Mouse (Mus musculus): ENCODE measurements around the gene Kansl1l. TPM values are rescaled to one million over a fixed set of nuclear protein-coding genes. Genes with fewer than 3 reads are reported as not detected.

Kansl1l gene
- polyA plus RNA-seq, 2 experiments = 15.3 to 16.1 TPM

DNA sequence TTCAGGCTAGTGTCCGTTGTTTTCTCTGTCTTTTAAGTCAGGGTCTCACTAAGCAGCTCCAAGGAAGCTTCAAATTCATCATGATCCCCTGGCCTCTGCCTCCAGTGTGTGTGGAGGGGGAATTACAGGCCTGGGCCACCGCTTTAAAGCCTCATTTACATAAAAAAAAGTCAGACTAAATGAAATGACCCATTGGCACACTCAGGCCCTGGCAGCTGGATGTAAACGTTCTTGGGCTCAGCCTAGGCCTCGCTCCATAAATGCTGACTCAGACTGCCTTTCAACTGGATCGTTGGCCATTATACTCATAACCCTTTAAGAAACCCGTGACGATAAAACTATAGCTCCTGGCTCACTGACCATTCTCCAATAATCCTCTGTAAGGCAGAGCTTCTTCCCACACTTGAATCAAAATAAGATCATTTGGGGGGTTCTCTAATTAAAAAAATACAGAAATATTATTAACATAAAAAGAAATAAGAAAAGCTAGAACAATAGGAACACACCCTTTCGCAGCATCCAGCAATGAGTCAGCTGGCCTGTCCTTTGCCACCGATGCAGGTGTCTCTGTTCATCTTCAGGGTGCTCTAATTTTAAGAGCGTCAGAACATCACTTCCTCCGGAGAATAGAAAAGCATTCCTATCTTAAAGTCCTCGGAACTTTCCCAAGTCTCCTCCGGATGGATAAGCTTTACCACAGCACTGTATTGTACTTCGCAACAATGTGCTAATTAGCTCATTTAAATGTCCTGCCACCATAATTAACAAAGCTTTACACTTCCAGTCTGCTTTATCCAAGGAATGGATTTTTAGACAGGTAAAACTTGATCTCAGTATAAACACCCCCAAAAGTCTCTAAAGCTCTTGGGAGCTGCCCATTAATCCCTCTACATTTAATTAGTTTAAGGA, 44.7 kb upstream of the Kansl1l start:
- TF ChIP-seq POLR2A (IDR thresholded peaks at IDR 0.05; ENCODE audit: borderline replicate concordance, extremely low read depth, insufficient read depth, insufficient read length) = no peak
- peak; percentile 24 for DNase-seq (ENCODE audit: low spot score)
- Histone ChIP-seq H3K27me3 (ENCODE audit: control insufficient read depth, insufficient read depth, low read length) (no peaks in the 10 kb centered on the region), H3K4me2 (replicated peaks; ENCODE audit: low read depth, low read length, severe bottlenecking) (peak overlapping the region; percentile 53), H3K9me3 (ENCODE audit: control insufficient read depth, low read length) (peaks cover 13% of the 10 kb centered on the region; the same call in 1 of the 2 replicates), H3K9ac (ENCODE audit: low read depth, low read length, severe bottlenecking) (no peak overlapping the region; the same call in 1 of the 2 replicates), H3K27ac (replicated peaks; ENCODE audit: low read depth, low read length) (no peak overlapping the region), H3K4me1 (ENCODE audit: control insufficient read depth, insufficient read depth, low read length) (no peaks in the 10 kb centered on the region), H3K36me3 (ENCODE audit: control insufficient read depth, insufficient read depth, low read length) (peaks cover 11% of the 10 kb centered on the region; the same call in 1 of the 2 replicates), H3K4me3 (replicated peaks; ENCODE audit: low read length) (peak overlapping the region; percentile 77)
- WGBS = 27% methylated on average over 14 of the region's 14 CpGs
- ATAC-seq (ENCODE audit: low FRiP score, low read depth) = no peak

DNA sequence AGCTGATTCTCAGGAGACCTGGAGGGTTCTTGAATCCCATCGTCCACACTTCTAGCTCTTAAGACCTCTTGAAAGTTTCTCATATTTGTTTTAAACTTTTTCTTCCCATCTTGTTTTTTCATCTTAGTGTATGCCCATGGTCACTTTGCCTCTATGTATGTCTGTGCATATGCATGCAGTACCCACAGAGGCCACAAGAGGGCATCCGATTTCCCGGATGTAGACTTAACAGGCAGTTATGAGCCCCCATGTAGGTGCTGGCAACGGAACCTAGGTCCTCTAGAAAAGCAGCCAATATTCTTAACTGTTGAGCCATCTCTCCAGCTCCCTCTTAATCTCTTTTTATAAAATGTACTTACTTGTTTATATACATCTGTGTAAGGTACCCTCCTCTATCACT, 30.1 kb upstream of the Kansl1l start:
- Histone ChIP-seq H3K27ac (replicated peaks; ENCODE audit: low read depth, low read length) (no peak overlapping the region), H3K4me3 (replicated peaks; ENCODE audit: low read length) (no peak overlapping the region), H3K9me3 (ENCODE audit: control insufficient read depth, low read length) (peaks cover 3% of the 10 kb centered on the region; the same call in 1 of the 2 replicates), H3K36me3 (ENCODE audit: control insufficient read depth, insufficient read depth, low read length) (peaks cover 42% of the 10 kb centered on the region), H3K4me2 (replicated peaks; ENCODE audit: low read depth, low read length, severe bottlenecking) (no peak overlapping the region), H3K27me3 (ENCODE audit: control insufficient read depth, insufficient read depth, low read length) (no peaks in the 10 kb centered on the region), H3K9ac (ENCODE audit: low read depth, low read length, severe bottlenecking) (no peak overlapping the region), H3K4me1 (ENCODE audit: control insufficient read depth, insufficient read depth, low read length) (no peaks in the 10 kb centered on the region)
- WGBS = 93% methylated on average over 4 of the region's 4 CpGs
- TF ChIP-seq POLR2A (IDR thresholded peaks at IDR 0.05; ENCODE audit: borderline replicate concordance, extremely low read depth, insufficient read depth, insufficient read length) = no peak
- DNase-seq (ENCODE audit: low spot score) (no peak), ATAC-seq (ENCODE audit: low FRiP score, low read depth) (no peak)

DNA sequence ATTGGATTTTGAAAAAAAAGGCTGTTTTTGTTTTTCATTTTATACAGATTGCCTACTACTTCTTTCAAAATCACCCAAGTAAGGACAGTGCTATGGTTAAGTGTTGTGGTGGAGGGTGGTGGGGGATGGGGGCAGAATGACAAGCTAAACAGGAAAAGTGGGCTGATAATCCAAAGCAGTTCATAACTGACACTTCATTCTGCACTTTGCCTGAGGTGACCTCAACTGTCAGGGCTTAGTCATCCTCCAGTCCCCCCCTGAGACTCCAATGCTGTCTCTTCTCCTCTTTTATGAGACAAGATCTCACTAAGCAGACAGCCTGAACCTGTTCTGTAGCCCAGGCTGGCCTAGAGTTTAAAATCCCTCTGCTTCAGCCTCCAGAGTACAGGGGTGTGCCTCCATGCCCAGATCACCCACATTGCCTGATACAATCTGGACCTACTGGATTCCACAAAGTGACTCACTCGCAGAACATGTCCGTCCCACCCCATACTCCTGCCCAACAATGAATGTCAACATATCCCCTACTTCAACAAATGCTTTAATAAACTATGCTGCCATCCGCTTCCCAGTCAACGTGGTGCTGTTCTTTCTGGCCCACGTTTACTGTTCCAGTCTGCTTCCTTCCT, 28.4 kb upstream of the Kansl1l start:
- Histone ChIP-seq H3K4me1 (ENCODE audit: control insufficient read depth, insufficient read depth, low read length) (no peaks in the 10 kb centered on the region), H3K27ac (replicated peaks; ENCODE audit: low read depth, low read length) (no peak overlapping the region), H3K4me3 (replicated peaks; ENCODE audit: low read length) (no peak overlapping the region), H3K36me3 (ENCODE audit: control insufficient read depth, insufficient read depth, low read length) (peaks cover 36% of the 10 kb centered on the region), H3K27me3 (ENCODE audit: control insufficient read depth, insufficient read depth, low read length) (no peaks in the 10 kb centered on the region), H3K9ac (ENCODE audit: low read depth, low read length, severe bottlenecking) (no peak overlapping the region), H3K9me3 (ENCODE audit: control insufficient read depth, low read length) (peaks cover 3% of the 10 kb centered on the region; the same call in 1 of the 2 replicates), H3K4me2 (replicated peaks; ENCODE audit: low read depth, low read length, severe bottlenecking) (no peak overlapping the region)
- TF ChIP-seq POLR2A (IDR thresholded peaks at IDR 0.05; ENCODE audit: borderline replicate concordance, extremely low read depth, insufficient read depth, insufficient read length) = no peak
- ATAC-seq (ENCODE audit: low FRiP score, low read depth) (no peak), DNase-seq (ENCODE audit: low spot score) (no peak)
- 87% methylated on average over 5 of the region's 5 CpGs for WGBS

DNA sequence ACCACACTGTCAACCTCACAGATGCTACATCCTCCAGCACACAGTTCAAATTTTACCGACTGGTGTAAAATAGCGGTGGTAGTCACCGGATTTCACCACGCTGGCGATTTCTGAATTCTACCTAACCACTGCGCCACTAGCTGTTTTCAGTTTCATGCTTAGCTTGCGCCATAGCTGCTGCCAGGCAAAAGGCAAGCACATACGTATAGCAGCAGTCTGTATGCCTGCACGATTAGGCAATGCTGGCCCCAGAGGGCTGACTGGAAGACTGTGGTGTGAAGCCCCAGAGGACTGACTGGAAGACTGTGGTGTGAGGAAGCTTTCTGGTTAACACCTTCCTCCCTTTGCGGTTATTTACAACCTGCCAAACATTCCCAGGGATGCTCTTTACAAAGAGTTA, 24.6 kb upstream of the Kansl1l start:
- 75% methylated on average over 10 of the region's 10 CpGs for WGBS
- H3K27ac ChIP-seq (replicated peaks; ENCODE audit: low read depth, low read length) = no peak overlapping the region
- DNase-seq (ENCODE audit: low spot score) (no peak), ATAC-seq (ENCODE audit: low FRiP score, low read depth) (no peak)
- no peak overlapping the region for H3K9ac ChIP-seq (ENCODE audit: low read depth, low read length, severe bottlenecking)
- no peak overlapping the region for H3K4me3 ChIP-seq (replicated peaks; ENCODE audit: low read length)
- H3K36me3 ChIP-seq (ENCODE audit: control insufficient read depth, insufficient read depth, low read length) = peaks cover 29% of the 10 kb centered on the region
- no peak for TF ChIP-seq POLR2A (IDR thresholded peaks at IDR 0.05; ENCODE audit: borderline replicate concordance, extremely low read depth, insufficient read depth, insufficient read length)
- no peaks in the 10 kb centered on the region for H3K4me1 ChIP-seq (ENCODE audit: control insufficient read depth, insufficient read depth, low read length)
- no peak overlapping the region for H3K4me2 ChIP-seq (replicated peaks; ENCODE audit: low read depth, low read length, severe bottlenecking)
- H3K27me3 ChIP-seq (ENCODE audit: control insufficient read depth, insufficient read depth, low read length) = no peaks in the 10 kb centered on the region
- no peaks in the 10 kb centered on the region for H3K9me3 ChIP-seq (ENCODE audit: control insufficient read depth, low read length)

DNA sequence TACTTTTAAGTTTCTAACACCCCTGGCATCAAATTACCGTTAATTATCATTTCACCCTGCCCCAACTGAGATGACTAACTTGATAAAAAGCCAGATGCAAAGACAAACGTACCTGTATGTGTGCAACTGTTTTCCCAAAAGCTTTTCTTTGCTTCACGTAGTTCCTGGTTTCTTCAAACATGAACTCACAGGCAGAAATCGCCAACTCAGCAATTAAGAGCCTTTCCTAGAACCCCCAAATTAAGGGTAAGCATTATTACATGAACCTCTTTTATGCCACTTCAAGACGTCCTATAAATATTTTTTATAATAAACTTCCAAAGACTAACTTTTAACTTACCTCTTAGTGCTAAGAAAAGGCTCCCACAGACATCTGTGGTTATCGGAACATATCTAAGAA, 24.1 kb upstream of the Kansl1l start:
- Histone ChIP-seq H3K9me3 (ENCODE audit: control insufficient read depth, low read length) (no peaks in the 10 kb centered on the region), H3K4me3 (replicated peaks; ENCODE audit: low read length) (no peak overlapping the region), H3K9ac (ENCODE audit: low read depth, low read length, severe bottlenecking) (no peak overlapping the region), H3K4me2 (replicated peaks; ENCODE audit: low read depth, low read length, severe bottlenecking) (no peak overlapping the region), H3K27me3 (ENCODE audit: control insufficient read depth, insufficient read depth, low read length) (no peaks in the 10 kb centered on the region), H3K36me3 (ENCODE audit: control insufficient read depth, insufficient read depth, low read length) (peaks cover 30% of the 10 kb centered on the region), H3K27ac (replicated peaks; ENCODE audit: low read depth, low read length) (no peak overlapping the region), H3K4me1 (ENCODE audit: control insufficient read depth, insufficient read depth, low read length) (no peaks in the 10 kb centered on the region)
- ATAC-seq (ENCODE audit: low FRiP score, low read depth) (no peak), DNase-seq (ENCODE audit: low spot score) (no peak)
- no peak for TF ChIP-seq POLR2A (IDR thresholded peaks at IDR 0.05; ENCODE audit: borderline replicate concordance, extremely low read depth, insufficient read depth, insufficient read length)
- WGBS = 65% methylated on average over 6 of the region's 6 CpGs

All from limb, embryonic 14.5 days (tissue).